Mouse (Mus musculus) megakaryocyte, adult 5-6 weeks (primary cell): Measurements from ENCODE around the gene Gm12248. TPM values are rescaled to one million over a fixed set of nuclear protein-coding genes. Genes with fewer than 3 reads are reported as not detected.
"Not testable (repeated sequence)": the region's sequence is repeated elsewhere in the genome, so short reads cannot be mapped to it uniquely, and the experiment has no call there.

ENCODE experiments used
- ATAC-seq: 2 replicates; pipeline ENCODE4 v1.8.0; 2016; ENCODE audit warnings: mild to moderate bottlenecking, inconsistent platforms; ENCODE audit not compliant: poor library complexity, severe bottlenecking
- total RNA-seq, 2 experiments: library from RNA; stranded (forward) in 1 of 2; stranded (reverse) in 1 of 2; fragments of 153-499, 151-499 nt in 1 of 2; fragments of 221-1000, 200-1000 nt in 1 of 2; gene quantifications; 2 replicates each; pipeline versions ENCODE4 v1.2.3 to v1.2.4; 2015 to 2017

Gm12248 gene
- total RNA-seq, 2 experiments from 2014 or later = not detected

DNA sequence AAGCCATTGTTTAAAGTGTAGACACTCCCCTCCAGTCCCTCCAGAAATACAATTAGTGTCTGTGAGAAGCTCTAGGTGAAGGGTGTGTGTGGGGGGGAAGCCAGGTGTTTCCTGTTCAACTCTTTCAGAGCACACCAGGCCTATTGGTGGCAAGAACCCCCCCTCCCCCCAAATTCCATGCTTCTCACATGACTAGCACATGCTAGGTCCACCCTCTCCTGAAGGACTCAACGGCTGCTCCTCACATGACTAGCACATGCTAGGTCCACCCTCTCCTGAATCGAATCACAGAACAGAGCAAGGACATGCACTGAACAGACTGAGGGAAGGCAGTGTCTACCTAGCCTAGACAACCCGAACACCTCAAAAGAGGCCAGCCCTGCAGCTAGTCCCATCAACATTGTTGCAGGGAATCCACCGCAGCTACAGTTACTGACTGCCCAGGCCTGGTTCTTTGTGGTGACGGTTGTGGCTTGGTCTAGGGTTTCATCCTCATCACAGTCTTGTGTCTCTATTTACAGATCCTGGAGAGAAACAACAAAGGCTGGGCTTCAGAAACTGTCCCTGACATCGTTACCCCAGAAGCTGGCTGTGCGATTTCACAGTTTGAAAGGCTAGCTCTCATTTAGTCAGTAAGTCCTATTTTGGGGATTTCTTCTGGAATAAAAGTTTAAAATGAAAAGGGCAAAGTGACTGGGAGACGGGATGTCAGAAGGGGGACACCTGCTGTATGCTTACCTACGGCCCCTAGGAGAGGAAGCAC lies 9.8 kb upstream of the Gm12248 start:
- no peak for ATAC-seq

DNA sequence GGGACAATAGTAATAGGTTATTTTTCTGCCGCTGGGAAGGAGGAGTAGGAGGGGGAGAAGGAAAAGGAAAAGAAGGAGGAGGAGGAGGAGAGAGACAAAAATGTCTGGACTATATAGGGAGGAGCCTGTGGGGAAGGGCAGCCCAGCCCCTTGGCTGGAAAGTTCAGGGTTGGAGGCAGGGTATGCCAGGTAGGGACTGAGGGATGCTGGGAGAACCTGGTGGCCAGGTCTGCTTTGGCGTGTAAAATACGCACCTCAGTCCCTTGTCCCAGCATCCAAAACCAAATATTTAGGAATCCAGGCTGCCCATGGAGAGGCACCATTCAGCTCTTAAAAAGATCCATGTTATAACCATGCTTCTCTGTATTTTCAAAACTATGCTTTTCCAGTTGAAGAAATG lies 9.2 kb upstream of the Gm12248 start:
- ATAC-seq = no peak

DNA sequence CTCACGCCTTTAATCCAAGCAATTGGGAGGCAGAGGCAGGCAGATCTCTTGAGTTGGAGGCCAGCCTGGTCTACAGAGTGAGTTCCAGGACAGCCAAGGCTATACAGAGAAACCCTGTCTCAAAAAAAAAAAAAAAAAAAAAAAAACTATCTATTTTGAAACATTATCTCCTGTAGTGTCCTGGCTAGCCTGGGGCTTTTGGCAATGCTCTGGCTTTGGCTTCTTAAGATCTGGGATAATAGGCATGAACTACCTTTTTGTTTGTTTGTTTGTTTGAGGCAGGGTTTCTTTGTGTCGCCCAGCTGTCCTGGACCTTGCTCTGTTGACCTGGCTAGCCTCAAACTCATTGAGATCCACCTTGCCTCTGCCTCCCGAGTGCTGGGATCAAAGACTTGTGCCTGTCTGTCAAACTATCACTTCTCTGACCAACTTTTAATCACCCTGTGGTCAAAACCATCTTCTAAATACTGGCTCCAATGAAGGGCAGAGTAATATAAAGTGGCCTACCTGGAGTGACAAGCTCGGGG lies 8.3 kb upstream of the Gm12248 start:
- ATAC-seq = no peak

GRCm38 (mm10) chr11:58100006-58100405 lies 7.1 kb upstream of the Gm12248 start:
- no peak for ATAC-seq

- not testable (repeated sequence) for ATAC-seq
Measured at GRCm38 (mm10) chr11:58098366-58098720, 5.4 kb upstream of the Gm12248 start.

DNA sequence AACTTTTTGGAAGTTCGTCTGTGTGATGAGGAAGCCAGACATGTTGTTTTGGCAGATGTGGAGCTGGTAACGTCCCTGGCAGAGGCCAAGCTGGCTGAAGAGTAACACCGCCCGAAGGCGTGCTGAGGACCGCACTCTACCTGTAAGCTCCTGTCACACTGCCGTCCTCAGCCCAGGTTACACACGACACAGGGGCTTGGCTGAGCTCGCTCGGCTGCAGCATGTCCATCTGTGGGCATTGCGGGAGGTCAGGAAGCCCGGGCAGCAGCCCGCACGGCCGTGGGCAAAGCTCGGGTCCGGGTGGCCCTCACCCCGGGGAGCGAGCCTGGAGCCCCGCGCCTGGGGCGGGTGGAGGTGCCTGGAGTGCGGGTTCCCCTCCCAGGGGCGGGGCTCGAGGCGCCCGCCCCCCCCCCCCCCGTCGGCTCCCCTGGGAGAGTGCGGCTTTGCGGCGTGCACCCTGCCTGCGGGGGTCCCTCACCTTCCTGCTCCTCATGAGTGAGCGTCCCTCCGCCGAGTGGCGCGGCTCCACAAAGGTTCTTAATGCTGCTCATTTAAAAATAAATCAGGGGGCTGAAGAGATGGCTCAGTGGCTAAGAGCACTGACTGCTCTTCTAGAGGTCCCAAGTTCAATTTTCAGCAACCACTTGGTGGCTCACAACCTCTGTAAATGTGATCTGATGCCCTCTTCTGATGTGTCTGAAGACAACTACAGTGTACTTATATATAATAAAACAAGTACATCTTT lies 4.9 kb upstream of the Gm12248 start:
- ATAC-seq = peak; percentile 51

- no peak for ATAC-seq
Measured at GRCm38 (mm10) chr11:58096821-58097620, 4.1 kb upstream of the Gm12248 start.

GRCm38 (mm10) chr11:58096160-58096559 lies 3.2 kb upstream of the Gm12248 start:
- ATAC-seq = peak; percentile 75

GRCm38 (mm10) chr11:58095561-58095960 lies 2.6 kb upstream of the Gm12248 start:
- no peak for ATAC-seq

GRCm38 (mm10) chr11:58094766-58095165 lies 1.8 kb upstream of the Gm12248 start:
- ATAC-seq = no peak

GRCm38 (mm10) chr11:58092541-58092940 lies 393 bp downstream of the Gm12248 start:
- peak; percentile 80 for ATAC-seq

- no peak for ATAC-seq
Measured at GRCm38 (mm10) chr11:58081716-58082115, 11.2 kb downstream of the Gm12248 start.

DNA sequence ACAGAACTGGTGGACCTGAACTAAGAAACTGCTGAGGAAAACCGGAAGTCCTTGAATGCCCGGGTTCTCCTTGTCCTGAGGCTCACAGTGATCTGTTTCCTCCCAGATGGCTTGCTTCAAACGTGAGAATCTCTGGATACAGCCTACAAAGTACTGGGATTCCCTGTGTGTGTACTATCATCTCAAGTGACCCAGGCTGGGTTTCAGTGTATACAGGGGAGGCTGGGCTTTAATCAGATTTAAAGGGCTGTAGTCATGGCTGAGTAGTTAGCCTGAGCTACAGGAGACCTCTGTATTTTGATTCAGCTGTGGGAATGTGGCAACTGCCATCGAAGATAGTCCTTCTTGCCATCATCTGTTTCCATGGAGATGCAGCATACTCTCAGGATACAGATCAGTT lies 15.7 kb downstream of the Gm12248 start:
- no peak for ATAC-seq

DNA sequence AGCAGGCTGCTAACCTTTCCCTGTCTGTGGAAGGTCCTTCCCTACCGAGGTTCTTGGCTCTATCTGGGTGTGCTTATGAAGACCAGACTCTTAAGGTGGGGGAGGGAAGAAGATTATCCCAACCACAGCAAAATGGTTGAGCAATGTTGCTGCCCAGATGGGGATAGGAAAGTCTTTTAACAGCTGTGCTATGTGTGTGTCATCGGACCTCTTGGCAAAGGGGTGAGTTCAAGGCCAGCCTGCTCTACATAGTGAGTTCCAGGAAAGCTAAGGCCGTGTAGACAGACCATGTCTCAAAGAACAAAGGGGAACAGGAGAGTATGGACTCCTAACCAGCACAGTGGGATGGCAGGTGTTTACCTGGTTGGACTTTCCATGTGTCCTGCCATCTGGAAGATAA lies 20.0 kb downstream of the Gm12248 start:
- no peak for ATAC-seq

- ATAC-seq = no peak
Measured at GRCm38 (mm10) chr11:58065025-58065424, 27.9 kb downstream of the Gm12248 start.

DNA sequence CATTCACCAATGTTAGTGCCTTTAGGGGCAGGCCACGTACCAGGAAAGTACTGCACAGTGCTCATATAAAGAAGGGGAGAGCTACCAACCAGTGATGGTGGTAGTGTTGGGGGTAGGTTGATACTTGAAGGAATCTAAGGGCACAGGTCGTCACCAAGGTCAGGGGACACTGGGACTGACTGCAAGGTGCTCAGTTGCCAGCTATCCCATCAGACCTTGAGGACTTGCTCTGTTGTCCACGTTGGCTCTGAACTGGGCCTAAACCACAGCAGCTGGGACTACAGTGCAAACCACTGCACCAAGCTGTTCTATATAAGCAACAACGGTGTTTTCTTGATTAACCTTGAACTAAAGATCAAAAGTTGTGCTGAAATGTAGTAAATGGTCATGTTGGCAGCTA lies 30.3 kb downstream of the Gm12248 start:
- no peak for ATAC-seq

DNA sequence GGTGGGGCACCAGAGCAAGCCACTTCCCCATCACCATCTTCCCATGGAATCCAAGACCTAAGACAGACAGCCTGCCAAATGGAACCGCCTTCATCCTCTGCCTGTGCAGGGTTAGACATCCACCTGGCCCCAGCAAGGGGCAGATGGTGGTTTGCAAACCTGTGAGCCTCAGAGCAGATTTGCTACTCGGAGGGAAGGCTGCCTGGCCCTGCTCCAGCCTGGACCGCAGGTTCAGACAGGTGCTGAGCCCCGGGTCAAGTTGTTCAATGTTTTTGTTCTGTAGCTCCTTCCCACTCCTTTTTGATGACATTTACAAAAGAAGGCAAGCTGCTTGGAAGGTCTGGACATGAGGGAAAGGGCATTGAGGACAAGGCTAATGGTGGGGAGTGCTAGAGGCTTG lies 31.7 kb downstream of the Gm12248 start:
- not testable (repeated sequence) for ATAC-seq

- not testable (repeated sequence) for ATAC-seq
Measured at GRCm38 (mm10) chr11:58059752-58060151, 33.2 kb downstream of the Gm12248 start.

GRCm38 (mm10) chr11:58057455-58057854 lies 35.5 kb downstream of the Gm12248 start:
- ATAC-seq = peak; percentile 70

DNA sequence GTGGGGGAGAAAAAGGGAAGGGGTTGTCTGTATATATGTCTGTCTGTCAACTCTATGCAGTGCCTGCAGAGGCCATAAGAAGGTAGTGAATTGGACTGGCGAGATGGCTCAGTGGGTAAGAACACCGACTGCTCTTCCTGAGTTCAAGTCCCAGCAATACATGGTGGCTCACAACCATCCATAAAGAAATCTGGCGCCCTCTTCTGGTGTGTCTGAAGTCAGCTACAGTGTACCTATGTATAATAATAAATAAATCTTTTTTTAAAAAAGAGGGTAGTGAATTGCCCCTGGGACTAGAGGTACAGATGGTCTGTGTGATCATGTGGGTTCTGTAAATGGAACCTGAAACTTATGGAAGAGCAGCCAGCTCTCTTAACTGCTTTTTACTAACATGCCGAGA lies 46.5 kb downstream of the Gm12248 start:
- ATAC-seq = no peak

GRCm38 (mm10) chr11:58042861-58043431 lies 50.0 kb downstream of the Gm12248 start:
- no peak for ATAC-seq
